Mouse (Mus musculus) C2C12 (cell line): ENCODE results near the gene Hspbap1. TPM values are rescaled to one million over a fixed set of nuclear protein-coding genes. Genes with fewer than 3 reads are reported as not detected.

Experiments
- H3K27me3 ChIP-seq: one replicate; pipeline ENCODE4 v1.6.1; 2011; ENCODE audit not compliant: control insufficient read depth, insufficient read depth, insufficient read length
- H3K36me3 ChIP-seq: one replicate; pipeline ENCODE4 v1.6.1; 2011; ENCODE audit not compliant: control insufficient read depth, insufficient read depth
- H3K4me3 ChIP-seq: one replicate; pipeline ENCODE4 v1.5.1; 2011; ENCODE audit warnings: mild to moderate bottlenecking, control low read depth; ENCODE audit not compliant: poor library complexity, insufficient read depth, severe bottlenecking
- H3K79me2 ChIP-seq: one replicate; pipeline ENCODE4 v1.6.1; 2011; ENCODE audit not compliant: control insufficient read depth, insufficient read depth
- H3K79me3 ChIP-seq: one replicate; pipeline ENCODE4 v1.6.1; 2011; ENCODE audit warnings: low read depth, control low read depth
- H3ac ChIP-seq: one replicate; pipeline ENCODE3; 2011; ENCODE audit warnings: low read depth; ENCODE audit not compliant: control insufficient read depth, insufficient read length
- CEBPB ChIP-seq: IDR thresholded peaks from one replicate; pipeline ENCODE4 v1.6.1; 2011; ENCODE audit warnings: low read depth, mild to moderate bottlenecking, control low read depth, moderate library complexity
- CTCF ChIP-seq: IDR thresholded peaks from one replicate; pipeline ENCODE4 v1.5.1; 2011; ENCODE audit not compliant: control insufficient read depth, insufficient read depth, insufficient read length
- FOSL1 ChIP-seq: IDR thresholded peaks from one replicate; pipeline ENCODE4 v1.8.0; 2011; ENCODE audit warnings: mild to moderate bottlenecking, low read length; ENCODE audit not compliant: poor library complexity, insufficient read depth, severe bottlenecking
- MAX ChIP-seq: IDR thresholded peaks from one replicate; pipeline ENCODE4 v1.6.1; 2011; ENCODE audit warnings: mild to moderate bottlenecking, control low read depth
- MYOD1 ChIP-seq: IDR thresholded peaks from one replicate; pipeline ENCODE4 v1.6.1; 2011; ENCODE audit warnings: low read depth; ENCODE audit not compliant: control insufficient read depth, insufficient read length
- MYOG ChIP-seq: IDR thresholded peaks from one replicate; pipeline ENCODE4 v1.6.1; 2011; ENCODE audit not compliant: control insufficient read depth, insufficient read length; ENCODE audit errors: extremely low read depth
- USF1 ChIP-seq: IDR thresholded peaks from one replicate; pipeline ENCODE4 v1.6.1; 2011; ENCODE audit warnings: low read depth, mild to moderate bottlenecking, control low read depth, moderate library complexity
- polyA plus RNA-seq: library from polyadenylated mRNA; unstranded; fragments of >200 nt; fragmentation: generic; extraction: Trizol; gene quantifications from one replicate; pipeline ENCODE4 v1.2.1, GENCODE M21; 2012; ENCODE audit warnings: missing spikeins

Hspbap1 gene
- polyA plus RNA-seq, 1 experiment: 10.6 TPM

- H3K79me2 ChIP-seq: no peaks in the 10 kb centered on the region
- no peaks in the 10 kb centered on the region for H3K79me3 ChIP-seq
- no peak overlapping the region for H3K4me3 ChIP-seq
- H3K27me3 ChIP-seq: no peaks in the 10 kb centered on the region
- no peak overlapping the region for H3ac ChIP-seq
- H3K36me3 ChIP-seq: no peaks in the 10 kb centered on the region
- TF ChIP-seq FOSL1 (no peak), CTCF (no peak), USF1 (no peak), MYOD1 (no peak)
Observed at GRCm38 (mm10) chr16:35738096-35738767, 31.9 kb upstream of the Hspbap1 start.

- no peaks in the 10 kb centered on the region for H3K79me3 ChIP-seq
- H3K4me3 ChIP-seq: no peak overlapping the region
- H3K79me2 ChIP-seq: no peaks in the 10 kb centered on the region
- no peaks in the 10 kb centered on the region for H3K36me3 ChIP-seq
- H3K27me3 ChIP-seq: no peaks in the 10 kb centered on the region
- no peak for TF ChIP-seq MYOD1
- TF ChIP-seq MYOG: no peak
- no peak for TF ChIP-seq CTCF
- no peak for TF ChIP-seq MAX
- no peak for TF ChIP-seq CEBPB
- TF ChIP-seq FOSL1: no peak
- no peak for TF ChIP-seq USF1
- no peak overlapping the region for H3ac ChIP-seq
Observed at GRCm38 (mm10) chr16:35739548-35739947, 30.6 kb upstream of the Hspbap1 start.

- H3K79me3 ChIP-seq: no peaks in the 10 kb centered on the region
- TF ChIP-seq CEBPB (no peak), USF1 (no peak), CTCF (no peak), MYOD1 (no peak), MAX (no peak), MYOG (no peak), FOSL1 (no peak)
- H3K27me3 ChIP-seq: no peaks in the 10 kb centered on the region
- no peaks in the 10 kb centered on the region for H3K79me2 ChIP-seq
- no peaks in the 10 kb centered on the region for H3K36me3 ChIP-seq
- H3K4me3 ChIP-seq: no peak overlapping the region
- no peak overlapping the region for H3ac ChIP-seq
Observed at GRCm38 (mm10) chr16:35740357-35740756, 29.8 kb upstream of the Hspbap1 start.

- H3K79me3 ChIP-seq: no peaks in the 10 kb centered on the region
- H3K27me3 ChIP-seq: no peaks in the 10 kb centered on the region
- TF ChIP-seq CEBPB: no peak
- TF ChIP-seq USF1: no peak
- no peak for TF ChIP-seq MYOD1
- no peak for TF ChIP-seq CTCF
- no peak for TF ChIP-seq FOSL1
- TF ChIP-seq MYOG: no peak
- TF ChIP-seq MAX: no peak
- no peaks in the 10 kb centered on the region for H3K79me2 ChIP-seq
- H3K36me3 ChIP-seq: no peaks in the 10 kb centered on the region
- H3ac ChIP-seq: no peak overlapping the region
- H3K4me3 ChIP-seq: no peak overlapping the region
Observed at GRCm38 (mm10) chr16:35740943-35741342, 29.2 kb upstream of the Hspbap1 start.

GRCm38 (mm10) chr16:35741621-35742020 is 28.6 kb upstream of the Hspbap1 start:
- Histone ChIP-seq H3K27me3 (no peaks in the 10 kb centered on the region), H3K4me3 (no peak overlapping the region), H3ac (no peak overlapping the region), H3K79me2 (no peaks in the 10 kb centered on the region), H3K36me3 (no peaks in the 10 kb centered on the region), H3K79me3 (no peaks in the 10 kb centered on the region)
- TF ChIP-seq MYOG (no peak), FOSL1 (no peak), MAX (no peak), CTCF (no peak), MYOD1 (no peak), USF1 (no peak), CEBPB (no peak)

GRCm38 (mm10) chr16:35742251-35742937 is 27.8 kb upstream of the Hspbap1 start:
- Histone ChIP-seq H3K36me3 (no peaks in the 10 kb centered on the region), H3K27me3 (no peaks in the 10 kb centered on the region), H3K79me3 (no peaks in the 10 kb centered on the region), H3K4me3 (no peak overlapping the region), H3K79me2 (no peaks in the 10 kb centered on the region), H3ac (no peak overlapping the region)
- TF ChIP-seq CEBPB (no peak), MYOG (no peak), MAX (no peak), USF1 (no peak), MYOD1 (no peak), CTCF (no peak)
